Mouse (Mus musculus) megakaryocyte progenitor cell, adult 5-6 weeks (primary cell): ENCODE data around the gene Daglb. TPM values are rescaled to one million over a fixed set of nuclear protein-coding genes. Genes with fewer than 3 reads are reported as not detected.
A peak's percentile ranks its signal among the peaks of the same experiment; 100 is the strongest.

Source experiments
- ATAC-seq: replicated peaks from 2 replicates; pipeline ENCODE4 v1.8.0; 2016; ENCODE audit warnings: mild to moderate bottlenecking, moderate TSS enrichment, inconsistent platforms; ENCODE audit not compliant: poor library complexity
- total RNA-seq, 2 experiments: library from RNA; stranded (forward) in 1 of 2; stranded (reverse) in 1 of 2; fragments of 157-497, 149-512 nt in 1 of 2; fragments of 200-1000 nt in 1 of 2; gene quantifications; 2 replicates each; pipeline versions ENCODE4 v1.2.3 to v1.2.4; 2015 to 2017

Gene Daglb
- 13.4 and 15.3 TPM in 2 replicates for total RNA-seq (2015)
- 22.7 and 25.9 TPM in 2 replicates for total RNA-seq (2017)

DNA sequence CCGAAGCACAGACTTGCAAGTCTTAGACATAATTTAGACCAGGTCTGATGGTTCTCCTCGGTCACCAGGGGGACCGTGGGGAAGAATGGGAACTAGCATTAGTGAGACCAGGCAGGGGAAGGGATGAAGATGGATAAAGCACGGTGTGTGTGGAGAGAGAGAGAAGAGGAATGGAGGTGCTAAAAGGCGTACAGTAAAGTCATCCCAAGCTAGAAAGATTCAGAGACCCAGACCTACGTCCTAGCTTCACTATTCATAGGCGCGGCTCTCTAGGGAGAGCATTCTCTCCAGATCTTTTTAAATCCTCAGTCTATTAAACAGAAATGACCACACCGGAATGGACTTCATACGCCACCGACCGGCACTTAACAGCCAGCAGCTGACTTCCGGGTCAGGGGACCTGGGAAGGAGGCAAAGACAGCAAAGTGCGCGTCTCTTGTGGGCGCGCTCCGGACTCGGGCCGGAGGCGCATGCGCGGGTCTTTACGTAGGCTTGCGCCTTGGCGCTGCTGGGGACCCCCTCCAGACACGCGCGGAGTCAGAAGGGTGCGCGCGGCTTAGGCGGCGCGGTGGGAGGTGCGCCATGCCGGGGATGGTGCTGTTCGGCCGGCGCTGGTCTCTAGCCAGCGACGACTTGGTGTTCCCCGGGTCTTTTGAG is at the start of gene Daglb:
Gene Daglb (plus strand): TSS at position 485 of the 657 bp plus-strand sequence.
- ATAC-seq = peak; percentile 85

DNA sequence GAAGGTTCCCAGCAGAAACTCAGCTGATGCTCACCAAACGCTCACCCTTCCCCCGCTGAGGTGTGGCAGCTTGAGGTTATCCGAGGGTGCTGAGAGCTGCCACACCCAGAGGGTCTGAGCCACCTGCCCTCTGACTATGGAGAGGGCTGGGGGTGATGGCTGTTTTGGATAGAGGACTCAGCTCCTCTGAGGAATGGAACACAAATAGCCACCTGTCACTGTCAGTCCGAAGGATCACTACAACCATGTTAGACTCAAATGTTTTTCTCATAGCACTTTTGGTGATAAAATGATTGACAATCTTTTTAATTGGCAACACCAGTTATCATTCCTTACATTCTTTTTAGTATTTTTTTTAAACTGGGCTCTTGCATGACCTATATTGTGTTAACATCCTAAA is 42.9 kb upstream of the Daglb start:
- ATAC-seq = no peak

DNA sequence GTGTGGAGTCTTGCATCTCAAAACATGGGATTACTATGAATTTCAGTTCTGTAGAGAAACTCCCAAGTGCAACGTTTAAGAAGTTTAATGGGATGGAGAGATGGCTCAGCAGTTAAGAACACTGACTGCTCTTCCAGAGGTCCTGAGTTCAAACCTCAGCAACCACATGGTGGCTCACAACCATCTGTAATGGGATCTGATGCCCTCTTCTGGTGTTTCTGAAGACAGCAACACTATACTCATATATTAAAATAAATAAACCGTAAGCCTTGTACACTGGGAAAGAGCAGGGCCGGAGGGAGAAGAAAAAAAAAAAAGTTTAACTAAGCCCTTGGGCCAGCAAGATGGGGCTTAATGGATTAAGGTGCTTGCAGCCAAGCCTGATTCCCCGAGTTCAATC is 41.4 kb upstream of the Daglb start:
- ATAC-seq = no peak

DNA sequence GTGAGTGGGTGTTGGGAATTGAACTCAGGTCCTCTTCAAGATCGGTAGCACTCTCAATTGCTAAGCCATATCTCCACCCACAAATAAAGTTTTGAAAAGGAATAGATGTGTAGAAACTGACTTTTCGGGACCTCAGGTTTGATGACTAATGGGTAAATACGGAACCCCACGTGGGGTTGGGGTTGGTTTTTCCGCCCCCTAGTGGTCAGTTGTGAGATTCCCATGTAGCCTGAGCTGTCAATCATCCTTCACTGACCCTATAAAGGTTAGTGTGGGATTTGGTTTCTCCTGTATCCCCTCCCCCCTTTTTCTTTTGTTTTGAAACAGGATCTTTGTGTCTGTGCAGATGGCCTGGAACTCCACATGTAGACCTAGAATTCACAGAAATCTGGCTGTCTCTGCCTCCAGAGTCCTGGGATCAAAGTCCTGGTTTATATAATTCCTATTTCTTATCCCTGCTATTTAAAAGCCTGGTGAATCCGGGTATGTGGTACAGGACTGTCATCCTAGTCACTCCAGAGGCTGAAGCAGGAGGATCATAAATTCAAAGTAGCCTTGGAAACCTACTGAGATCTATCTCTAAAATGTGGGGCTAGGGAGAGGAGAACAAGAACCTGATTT is 40.4 kb upstream of the Daglb start:
- ATAC-seq = peak; percentile 98

DNA sequence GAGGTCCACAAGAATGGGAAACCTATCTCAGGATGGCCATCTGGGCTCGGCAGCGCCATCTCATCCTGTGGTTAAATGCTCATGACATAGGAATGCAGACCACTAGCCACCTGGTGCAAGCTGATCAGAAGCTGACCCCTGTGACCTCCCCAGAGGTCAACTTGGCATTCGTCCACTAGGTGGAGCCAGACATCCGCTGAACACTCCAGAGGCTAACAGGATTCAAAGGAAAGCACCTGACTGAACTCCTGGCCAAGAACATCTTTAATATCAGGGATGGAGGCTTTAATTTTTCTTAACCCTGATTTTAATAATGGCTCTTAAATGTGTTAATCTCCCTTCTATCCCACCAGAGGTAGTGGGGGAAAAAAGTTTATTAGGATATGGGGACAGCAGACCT is 30.0 kb upstream of the Daglb start:
- ATAC-seq = peak; percentile 98

DNA sequence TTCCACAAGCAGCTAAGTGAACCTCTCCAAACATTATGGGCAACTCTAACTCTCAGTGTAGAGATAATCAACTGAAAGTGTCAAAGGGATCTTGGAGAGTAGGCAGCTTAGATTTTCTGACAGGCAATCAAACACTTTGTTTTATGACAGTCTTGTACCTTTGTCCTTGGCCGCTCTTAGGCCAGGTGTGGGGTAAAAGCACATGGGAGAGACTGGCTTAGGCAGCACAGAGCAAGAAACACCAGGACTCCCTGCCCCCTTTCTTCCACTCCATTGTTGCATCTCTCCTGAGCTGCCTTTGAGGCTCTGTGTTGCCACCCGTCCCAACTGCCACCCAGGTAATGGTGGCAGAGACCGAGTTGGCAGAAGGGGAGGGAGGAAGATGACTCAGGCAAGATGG is 23.1 kb upstream of the Daglb start:
- no peak for ATAC-seq

DNA sequence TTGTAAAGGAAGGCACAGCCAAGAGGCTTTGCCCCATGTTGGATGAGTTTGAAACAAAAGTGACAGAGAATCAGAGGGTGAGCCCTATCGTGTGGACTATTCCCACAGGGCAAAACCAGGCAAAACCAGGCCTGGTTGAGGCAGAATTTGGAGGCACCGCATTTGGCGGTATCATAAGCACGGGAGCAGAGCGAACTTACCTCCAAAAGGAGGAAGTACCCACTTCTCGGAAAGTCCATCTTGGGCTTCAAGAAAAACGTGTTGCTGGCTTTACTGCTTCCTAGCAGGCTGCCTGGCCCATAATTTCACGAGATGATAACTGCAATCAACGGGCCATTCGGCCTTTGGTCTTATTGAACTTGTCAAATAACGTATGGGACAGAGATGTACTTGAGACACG is 22.6 kb upstream of the Daglb start:
- peak; percentile 39; the same call in 1 of the 2 replicates for ATAC-seq

DNA sequence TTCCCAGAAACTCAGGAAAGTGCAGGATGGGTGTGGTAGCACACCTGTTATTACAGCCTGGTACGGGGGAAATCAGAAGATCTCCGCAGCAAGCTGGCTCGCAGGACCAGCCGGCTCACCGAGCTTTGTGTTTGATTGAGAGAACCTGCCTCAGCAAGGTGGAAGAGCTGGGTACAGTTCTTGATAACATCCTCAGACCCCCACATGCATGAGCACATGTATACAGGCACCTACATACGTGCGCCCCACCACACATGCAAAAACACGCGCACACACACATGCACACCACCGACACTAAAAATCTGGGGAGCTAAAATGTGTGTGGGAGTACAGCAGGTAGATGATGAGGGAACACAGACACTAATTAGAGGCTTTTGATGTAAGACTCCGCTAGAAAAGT is 713 bp upstream of the Daglb start:
- no peak for ATAC-seq

DNA sequence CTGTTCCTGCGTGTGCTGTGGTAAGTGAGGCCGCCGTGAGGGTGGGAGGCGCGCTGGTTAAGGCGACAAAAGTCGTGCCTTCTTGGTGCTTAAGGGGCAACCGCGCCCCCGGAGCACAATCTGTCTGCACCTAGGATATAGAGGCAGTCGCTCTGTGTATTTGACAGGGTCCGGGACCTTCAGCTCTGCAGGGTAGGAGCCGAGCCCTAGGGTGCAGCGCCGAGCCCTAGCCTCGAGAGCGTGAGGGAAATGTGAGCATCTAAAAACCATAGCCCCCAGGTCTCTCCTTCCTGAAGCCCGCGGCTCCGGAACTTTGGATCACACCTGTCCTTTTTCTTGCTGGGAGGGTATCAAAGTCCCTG is 354 bp downstream of the Daglb start:
- peak; percentile 22 for ATAC-seq

DNA sequence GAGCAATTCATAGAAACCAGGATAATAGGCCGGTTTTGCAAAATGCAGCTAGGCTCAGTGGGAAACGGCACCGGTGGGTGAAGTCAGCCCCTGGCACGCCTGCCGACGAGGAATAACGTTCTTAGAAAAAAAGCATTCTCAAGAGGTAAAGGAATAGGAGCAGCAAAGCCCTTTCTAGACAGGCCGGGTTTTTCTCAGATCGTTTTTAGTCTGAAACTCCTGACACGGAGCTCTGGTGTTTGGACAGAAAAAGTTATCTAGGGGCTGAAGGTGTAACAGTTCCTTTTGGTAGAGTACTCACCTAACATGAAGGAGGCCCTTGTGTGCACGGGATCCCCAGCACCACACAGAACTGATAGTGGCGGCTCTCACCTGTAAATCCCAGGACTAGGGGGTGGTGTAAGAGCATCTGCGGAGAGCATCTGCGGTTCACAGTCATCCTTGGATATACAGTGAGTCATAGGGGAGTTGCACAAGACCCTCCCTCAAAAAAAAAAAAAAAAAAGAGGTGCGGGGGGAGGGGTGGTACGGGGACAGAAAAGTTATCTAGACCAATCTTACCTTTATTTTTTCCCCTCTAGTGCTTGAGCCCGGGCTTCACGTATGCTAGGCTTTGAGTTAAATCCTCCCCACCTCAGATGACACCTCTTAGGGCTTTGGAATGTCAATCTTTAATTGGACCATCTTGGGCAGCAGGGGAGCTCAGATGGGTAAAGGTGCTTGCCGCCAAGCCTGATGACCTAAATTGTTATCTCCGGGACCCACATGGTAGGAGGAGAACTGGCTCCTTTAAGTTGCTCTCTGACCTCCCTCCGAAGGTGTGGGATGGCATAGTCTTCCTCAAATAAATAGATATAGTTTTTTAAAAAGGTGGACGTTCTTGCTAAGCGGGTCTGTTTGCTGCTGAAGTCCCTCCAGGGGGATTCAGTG is 1.0 kb downstream of the Daglb start:
- peak; percentile 54 for ATAC-seq

DNA sequence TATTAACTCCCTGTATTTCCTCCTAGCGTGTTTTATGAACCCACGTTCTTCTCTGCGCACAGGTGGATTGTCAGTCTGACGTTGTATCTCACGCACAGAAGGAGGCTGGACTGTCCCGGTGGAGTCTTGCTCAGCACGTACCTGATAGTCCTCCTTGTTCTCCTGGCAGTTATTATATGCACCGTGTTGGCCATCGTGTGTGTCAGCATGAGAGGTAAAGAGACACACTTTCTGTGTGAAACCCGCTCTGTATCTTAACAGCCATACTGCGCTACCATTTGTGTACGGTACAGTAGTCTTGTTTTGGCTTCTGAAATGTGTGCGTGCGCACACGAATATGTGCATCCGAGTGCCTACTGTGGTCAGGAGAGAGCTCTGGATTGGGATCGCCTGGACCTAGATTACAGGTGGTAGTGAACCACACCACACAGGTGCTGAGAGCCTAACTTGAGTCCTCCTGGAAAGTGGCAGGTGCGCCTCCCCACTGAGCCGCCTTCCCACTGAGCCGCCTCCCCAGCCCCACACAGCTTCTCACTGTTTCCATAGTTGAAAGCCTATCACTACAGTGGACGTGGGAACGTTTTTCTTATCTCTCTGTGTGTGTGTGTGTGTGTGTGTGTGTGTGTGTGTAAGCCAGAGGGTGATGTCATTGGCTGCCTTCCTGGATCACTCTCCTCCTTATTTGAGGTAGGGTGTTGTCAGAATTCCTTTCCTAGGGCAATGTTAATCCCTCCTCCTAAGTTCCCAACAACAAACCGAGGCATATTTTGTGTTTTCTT is 2.7 kb downstream of the Daglb start:
- no peak for ATAC-seq

DNA sequence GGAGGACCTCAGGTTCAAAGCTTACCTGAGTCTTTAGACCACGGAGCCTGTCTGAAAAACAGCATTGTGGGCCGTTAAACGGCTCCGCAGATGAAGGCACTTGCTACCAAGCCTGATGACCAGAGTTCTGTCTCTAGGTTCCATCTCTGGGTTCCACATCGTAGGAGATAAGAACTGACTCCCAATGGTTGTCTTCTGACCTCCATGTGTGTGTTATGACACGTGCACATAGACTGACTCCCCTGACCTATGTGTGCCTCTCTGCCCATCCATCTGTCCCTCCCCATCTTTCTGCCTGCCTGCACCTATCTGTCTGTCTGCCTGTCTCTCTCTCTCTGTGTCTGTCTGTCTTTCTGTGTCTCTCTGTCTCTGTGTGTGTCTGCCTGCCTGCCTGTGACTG is 3.5 kb downstream of the Daglb start:
- no peak for ATAC-seq

DNA sequence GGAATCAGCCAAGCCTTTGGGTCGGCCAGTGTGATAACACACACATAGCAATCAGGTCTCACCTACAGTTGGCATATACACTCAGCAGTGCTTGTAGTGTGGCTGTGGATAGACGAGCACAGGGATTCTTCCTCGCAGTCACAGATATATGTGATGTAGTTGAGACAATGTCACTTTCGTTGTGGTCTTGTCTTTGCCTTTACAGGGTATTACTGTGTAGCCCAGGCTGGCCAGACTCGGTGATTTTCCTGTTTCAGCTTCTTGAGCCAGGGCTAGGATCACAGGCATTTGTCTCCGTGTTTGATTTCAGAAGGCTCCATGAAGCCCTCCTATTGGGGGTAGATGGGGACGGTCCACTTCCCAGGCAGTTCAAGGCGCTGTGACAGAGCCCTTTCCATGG is 5.2 kb downstream of the Daglb start:
- ATAC-seq = no peak

DNA sequence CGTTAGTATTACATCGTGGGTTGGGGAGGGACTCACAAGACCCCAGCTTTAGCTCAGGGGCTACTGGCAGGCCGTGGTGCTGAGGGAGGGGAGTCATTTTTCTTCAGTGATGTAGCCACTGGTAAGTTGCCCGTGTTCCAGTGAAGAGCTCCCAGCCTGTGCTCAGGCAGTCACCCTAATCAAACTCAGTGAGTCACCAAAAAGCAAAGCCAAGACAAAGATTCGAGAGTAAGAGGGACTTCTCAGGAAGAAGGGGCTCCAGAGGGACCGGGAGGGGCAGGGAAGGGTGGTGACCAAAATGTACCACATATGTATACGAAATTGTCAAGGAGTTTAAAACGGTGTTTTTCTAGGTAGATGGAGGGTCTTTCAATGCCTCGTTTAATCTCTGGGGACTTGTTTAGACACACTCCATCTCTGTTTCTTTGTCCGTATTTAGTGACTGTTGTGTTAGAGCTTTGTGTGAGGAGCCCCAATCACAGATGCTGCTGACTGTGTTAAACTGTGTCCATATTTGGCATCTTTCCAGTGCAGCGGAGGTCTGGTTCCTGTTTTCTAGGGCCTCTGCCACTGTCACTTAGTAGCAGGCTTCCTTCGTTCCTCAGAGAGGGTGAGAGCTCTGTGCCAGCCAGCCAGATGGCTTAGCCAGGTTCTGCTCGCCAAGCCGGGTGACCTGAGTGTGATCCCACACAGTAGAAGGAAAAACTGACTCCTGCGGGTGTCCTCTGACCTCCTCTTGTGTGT is 6.2 kb downstream of the Daglb start:
- ATAC-seq = peak; percentile 74

DNA sequence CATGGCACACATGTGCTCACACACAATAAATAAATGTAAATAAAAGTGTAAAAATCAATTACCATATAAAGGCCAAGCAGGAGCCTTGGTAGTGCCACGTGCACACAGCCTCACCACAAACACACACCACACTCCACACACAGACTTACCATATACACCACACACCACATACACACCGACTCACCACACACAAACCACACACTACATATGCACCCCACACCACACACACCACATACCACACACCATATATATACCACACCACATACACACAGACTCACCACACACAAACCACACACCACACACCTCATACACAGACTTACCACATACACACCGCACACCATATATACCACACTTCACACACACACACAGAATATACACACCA is 6.8 kb downstream of the Daglb start:
- ATAC-seq = peak; percentile 27

DNA sequence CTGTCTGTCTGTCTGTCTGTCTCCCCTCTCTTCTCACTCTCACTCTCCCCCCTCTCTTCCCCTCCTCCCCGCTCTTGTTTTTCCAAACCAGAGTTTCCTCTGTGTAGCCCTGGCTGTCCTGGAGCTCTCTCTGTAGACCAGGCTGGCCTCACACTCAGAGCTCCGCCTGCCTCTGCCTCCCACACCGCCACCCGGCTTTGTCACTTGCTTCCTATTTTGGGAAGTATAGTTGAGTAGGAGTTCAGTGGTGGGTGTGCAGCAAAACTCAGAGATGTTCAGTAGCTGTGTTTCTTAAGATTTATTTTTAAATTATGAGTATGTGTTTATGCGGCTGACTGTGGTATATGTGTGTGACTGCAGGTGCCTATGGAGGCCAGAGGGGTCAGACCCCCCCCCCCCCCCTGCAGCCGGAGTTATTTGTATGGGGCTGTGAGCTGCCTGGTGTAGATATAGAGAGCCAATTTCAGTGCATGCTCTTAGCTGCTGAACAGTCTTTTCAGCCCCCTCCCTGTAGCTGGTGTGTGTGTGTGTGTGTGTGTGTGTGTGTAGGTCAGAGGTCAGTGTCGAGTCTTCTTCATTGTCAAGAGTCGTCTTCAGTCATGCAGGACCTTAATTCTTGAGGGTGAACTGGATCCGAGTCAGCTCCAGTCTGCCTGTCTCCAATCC is 7.7 kb downstream of the Daglb start:
- no peak for ATAC-seq

DNA sequence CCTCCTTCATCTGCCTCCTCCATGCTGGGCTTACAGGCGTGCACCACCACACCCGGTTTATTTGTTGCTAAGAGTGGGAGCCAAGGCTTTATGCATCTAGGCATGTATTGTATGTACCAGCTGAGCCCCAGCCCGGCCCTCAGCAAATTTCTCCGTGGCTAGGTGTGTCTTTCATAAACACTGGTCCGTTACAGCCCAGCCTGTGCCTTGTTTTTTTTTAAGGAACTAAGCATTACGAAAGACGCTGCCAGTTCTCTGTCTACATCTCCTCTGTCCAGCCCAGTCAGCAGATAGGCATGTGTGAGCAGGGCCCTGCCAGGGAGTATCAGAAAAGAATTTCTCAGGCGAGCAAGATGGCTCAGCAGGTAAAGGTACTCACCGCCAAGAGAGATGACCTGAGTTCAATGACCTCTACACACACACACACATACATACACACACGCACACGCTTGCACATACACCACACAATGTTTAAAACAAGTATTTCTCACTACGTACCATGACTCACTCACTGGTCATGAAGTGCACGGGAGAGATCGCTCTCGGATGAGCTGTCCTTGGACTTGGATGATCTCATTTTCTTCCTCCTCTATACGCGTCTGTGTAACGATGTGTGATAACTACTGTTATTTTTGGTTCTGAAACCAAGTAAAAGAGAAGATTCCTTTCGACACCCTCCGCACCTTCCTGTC is 10.9 kb downstream of the Daglb start:
- ATAC-seq = peak; percentile 71

DNA sequence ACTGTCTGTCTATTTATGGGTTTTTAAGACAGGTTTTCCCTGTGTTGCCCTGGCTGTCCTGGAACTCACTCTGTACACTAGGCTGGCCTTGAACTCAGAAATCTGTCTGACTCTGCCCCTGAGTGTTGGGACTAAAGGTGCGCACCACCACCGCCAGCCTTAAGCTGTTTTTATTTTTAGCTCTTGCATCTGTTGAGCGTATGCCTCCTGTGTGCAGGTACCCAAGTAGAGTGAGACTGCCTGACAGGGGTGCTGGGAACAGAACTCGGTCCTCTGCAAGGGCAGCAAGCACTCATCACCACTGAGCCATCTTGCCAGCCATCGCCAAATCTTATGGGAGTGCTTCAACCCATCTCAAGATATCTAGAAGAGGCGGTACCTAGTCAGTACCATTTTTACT is 11.6 kb downstream of the Daglb start:
- ATAC-seq = no peak

DNA sequence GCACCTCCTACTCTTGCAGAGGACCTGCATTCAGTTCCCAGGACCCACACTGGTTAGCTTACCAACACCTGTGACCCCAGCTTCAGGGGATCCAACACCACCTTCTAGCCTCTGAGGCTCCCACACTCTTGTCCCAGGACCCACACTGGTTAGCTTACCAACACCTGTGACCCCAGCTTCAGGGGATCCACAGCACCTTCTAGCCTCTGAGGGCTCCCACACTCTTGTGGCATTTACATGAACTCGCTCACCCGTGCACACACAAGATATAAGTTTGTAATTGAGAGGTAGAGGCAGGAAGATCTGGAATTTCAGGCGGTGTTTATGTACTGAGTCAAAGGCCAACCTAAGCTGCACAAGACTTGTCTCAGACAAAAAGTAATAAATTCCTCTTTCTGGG is 13.5 kb downstream of the Daglb start:
- no peak for ATAC-seq
